Mouse (Mus musculus) G1E (cell line): ENCODE data around the gene Aftph. TPM values are rescaled to one million over a fixed set of nuclear protein-coding genes. Genes with fewer than 3 reads are reported as not detected.

ENCODE experiments used
- ATAC-seq: 2 replicates; pipeline ENCODE4 v1.8.0; 2016; ENCODE audit warnings: mild to moderate bottlenecking; ENCODE audit not compliant: insufficient number of reproducible peaks, poor library complexity, low FRiP score, severe bottlenecking; ENCODE audit errors: extremely low read depth
- DNase-seq: peaks from one replicate; pipeline ENCODE4 v3.0.0; 2012; ENCODE audit warnings: low spot score
- H3K27me3 ChIP-seq: 2 replicates; pipeline ENCODE4 v1.6.1; 2012; ENCODE audit warnings: mild to moderate bottlenecking, low read length, inconsistent platforms; ENCODE audit not compliant: insufficient read depth
- H3K36me3 ChIP-seq: replicated peaks from 2 replicates; pipeline ENCODE3; 2012; ENCODE audit warnings: mild to moderate bottlenecking, inconsistent platforms
- H3K4me1 ChIP-seq: 2 replicates; pipeline ENCODE4 v1.6.1; 2012; ENCODE audit warnings: low read depth, low read length, inconsistent platforms, mixed read lengths; ENCODE audit not compliant: insufficient read depth
- H3K4me3 ChIP-seq: 2 replicates; pipeline ENCODE4 v1.5.1; 2012; ENCODE audit warnings: low read depth, mild to moderate bottlenecking, inconsistent platforms, low read length, moderate library complexity, mixed read lengths
- H3K9me3 ChIP-seq: replicated peaks from 2 replicates; pipeline ENCODE4 v1.6.1; 2012; ENCODE audit warnings: inconsistent platforms
- CTCF ChIP-seq: IDR thresholded peaks from 2 replicates; pipeline ENCODE4 v1.5.1; 2012; ENCODE audit warnings: low read depth, low read length, inconsistent platforms, mixed read lengths
- GATA1 ChIP-seq: IDR thresholded peaks from 2 replicates; pipeline ENCODE4 v1.6.1; 2012; ENCODE audit warnings: borderline replicate concordance, low read length, inconsistent platforms, mixed read lengths
- GATA2 ChIP-seq: IDR thresholded peaks from 2 replicates; pipeline ENCODE4 v1.6.1; 2012; ENCODE audit warnings: low read depth, low read length, inconsistent platforms, borderline replicate concordance
- POLR2AphosphoS5 ChIP-seq: IDR thresholded peaks from 2 replicates; pipeline ENCODE4 v1.6.1; 2012; ENCODE audit warnings: low read depth, low read length, inconsistent platforms; ENCODE audit not compliant: insufficient replicate concordance
- TAL1 ChIP-seq: conservative IDR thresholded peaks from 2 replicates; pipeline ENCODE4 v1.6.1; 2012; ENCODE audit warnings: low read depth, low read length, inconsistent platforms, mixed read lengths
- polyA plus RNA-seq: library from polyadenylated mRNA; stranded (reverse); fragments of >175 nt; gene quantifications from 2 replicates; pipeline ENCODE4 v1.2.3, GENCODE M21; 2012
- total RNA-seq, 2 experiments: library from RNA; stranded (forward) in 1 of 2; stranded (reverse) in 1 of 2; fragments of 200-1000 nt in 1 of 2; fragments of >200 nt in 1 of 2; fragmentation: Nextera tagmentation in 1 of 2; gene quantifications; 2 replicates each; pipeline ENCODE4 v1.2.3; 2014 to 2017

Gene Aftph
- total and polyA plus RNA-seq, 3 experiments = 9.0 to 103 (median 56.9) TPM

DNA sequence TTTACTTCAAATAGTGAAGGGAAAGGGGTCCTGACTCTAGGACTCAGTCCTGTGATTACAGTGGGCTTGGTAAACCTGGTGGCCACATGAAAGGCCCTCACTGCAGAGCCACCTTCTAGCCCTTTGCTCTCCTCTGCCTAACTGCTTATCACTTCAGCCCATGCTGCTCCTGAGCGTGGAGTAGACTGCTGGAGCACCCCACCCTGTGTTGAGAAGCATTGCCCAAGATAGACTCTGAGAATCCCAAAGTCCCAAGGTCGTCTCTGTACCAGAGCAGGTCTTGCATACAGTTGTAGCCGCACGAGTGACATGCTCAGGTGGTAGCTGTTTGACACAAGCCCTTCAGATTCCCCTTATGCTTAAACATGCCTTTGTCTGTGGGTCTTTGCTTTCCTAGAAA, 105.3 kb downstream of the Aftph start:
- TF ChIP-seq CTCF (no peak), TAL1 (peak; percentile 39; the same call in 1 of the 2 replicates)
- Histone ChIP-seq H3K36me3 (no peaks in the 10 kb centered on the region), H3K27me3 (no peaks in the 10 kb centered on the region), H3K4me3 (peak overlapping the region; percentile 52; the same call in 1 of the 2 replicates), H3K4me1 (peaks cover 57% of the 10 kb centered on the region), H3K9me3 (no peaks in the 10 kb centered on the region)
- no peak for DNase-seq
- ATAC-seq = peak; percentile 48

- Histone ChIP-seq H3K4me3 (peak overlapping the region; percentile 67; the same call in 1 of the 2 replicates), H3K4me1 (peaks cover 53% of the 10 kb centered on the region), H3K36me3 (no peaks in the 10 kb centered on the region), H3K9me3 (no peaks in the 10 kb centered on the region), H3K27me3 (no peaks in the 10 kb centered on the region)
- DNase-seq (no peak), ATAC-seq (no peak)
- TF ChIP-seq GATA1 = no peak
- TF ChIP-seq GATA2 = no peak
- no peak for TF ChIP-seq TAL1
- TF ChIP-seq CTCF = no peak
- no peak for TF ChIP-seq POLR2AphosphoS5
Measured at GRCm38 (mm10) chr11:20635646-20636045, 105.7 kb downstream of the Aftph start.

Other genes starting within 250 kb of the Aftph start
- gene Sertad2, start 198.3 kb downstream of the Aftph start, total RNA-seq (2014; fragmentation: Nextera tagmentation) = 17.6 and 30.8 TPM in 2 replicates
- 8.4 and 9.2 TPM in 2 replicates for gene Sertad2, start 198.3 kb downstream of the Aftph start, total RNA-seq (2017)
- 21.4 and 22.2 TPM in 2 replicates for gene Sertad2, start 198.3 kb downstream of the Aftph start, polyA plus RNA-seq
- gene Lgalsl, start 89.5 kb upstream of the Aftph start, total RNA-seq (2014; fragmentation: Nextera tagmentation) = not detected in 2 replicates
- 0.11 TPM in 1 of 2 replicates, not detected in the other for gene Lgalsl, start 89.5 kb upstream of the Aftph start, total RNA-seq (2017)
- not detected in 2 replicates for gene Lgalsl, start 89.5 kb upstream of the Aftph start, polyA plus RNA-seq